Comparison of ENCODE assay signal across 9 mouse cellular contexts in genomic region chr19:16049646-16050045, GRCm38 (mm10).
A peak's percentile ranks its signal among the peaks of the same experiment; 100 is the strongest.
DNase-seq lines count a peak whose midpoint lies in the region; ATAC-seq and TF ChIP-seq lines count a peak whose summit lies in the region.
"Had no signal": no experiment of that assay in that cellular context is flagged by ENCODE, and none has a peak within 500 bp of the region (broad histone marks: within the 10 kb centered on the region; RNA-seq: fewer than 3 reads in every experiment).

No protein-coding gene starts in this region.

- H3K27me3 ChIP-seq in heart, adult 2 months (ENCODE audit: control insufficient read depth, insufficient read depth, low read length): no peaks in the 10 kb centered on the region
- H3K27me3 ChIP-seq in forebrain, postnatal 0 days (ENCODE audit: insufficient read depth, low read length): no peaks in the 10 kb centered on the region
- H3K27me3 ChIP-seq in liver, embryonic 16.5 days (ENCODE audit: control insufficient read depth, insufficient read depth, low read depth, low read length): no peaks in the 10 kb centered on the region

- DNase-seq in heart, adult 2 months: no peak
- DNase-seq in heart, adult 18-20 months: no peak
- DNase-seq in 3T3-L1 (ENCODE audit: low read depth, low spot score): peak; percentile 26
- peak; percentile 18 for DNase-seq in forebrain, postnatal 0 days
- no peak for DNase-seq in B cell, adult 2 months
- DNase-seq in cerebellum, postnatal 14 days: no peak
- no peak for DNase-seq in thymus, postnatal 10 days (ENCODE audit: low spot score in 2 of 2)

- no peak overlapping the region for H3K9ac ChIP-seq in heart, adult 2 months (ENCODE audit: low read depth, low read length)
- H3K9ac ChIP-seq in forebrain, postnatal 0 days: peak overlapping the region; percentile 4; the same call in 1 of the 2 replicates
- H3K9ac ChIP-seq in liver, embryonic 16.5 days (ENCODE audit: low read depth, low read length): no peak overlapping the region

- intact Hi-C loops in heart, adult 2 months (cut with DNase I): loop anchor here (2.0 kb wide), 1 partner anchor 19 kb away; no protein-coding TSS in a partner anchor

- TF ChIP-seq CTCF in heart, adult 2 months (IDR thresholded peaks at IDR 0.05): no peak
- no peak for TF ChIP-seq CTCF in forebrain, postnatal 0 days (IDR thresholded peaks at IDR 0.05; ENCODE audit: low read depth)

- H3K27ac ChIP-seq in heart, adult 2 months: peak overlapping the region; percentile 80
- H3K27ac ChIP-seq in forebrain, postnatal 0 days (ENCODE audit: low read depth, low read length): peak overlapping the region; percentile 69; the same call in 1 of the 2 replicates
- H3K27ac ChIP-seq in liver, embryonic 16.5 days (ENCODE audit: low read length): no peak overlapping the region

- no peaks in the 10 kb centered on the region for H3K79me2 ChIP-seq in heart, adult 2 months (replicated peaks; ENCODE audit: control insufficient read depth, insufficient read depth, low read length)

- H3K4me1 ChIP-seq in heart, adult 2 months (ENCODE audit: control insufficient read depth, insufficient read depth, low read length): peaks cover 4% of the 10 kb centered on the region
- H3K4me1 ChIP-seq in forebrain, postnatal 0 days (ENCODE audit: insufficient read depth): no peaks in the 10 kb centered on the region
- H3K4me1 ChIP-seq in liver, embryonic 16.5 days (ENCODE audit: control insufficient read depth, low read depth, low read length): no peaks in the 10 kb centered on the region

- no peaks in the 10 kb centered on the region for H3K9me3 ChIP-seq in forebrain, postnatal 0 days (ENCODE audit: low read length)
- no peaks in the 10 kb centered on the region for H3K9me3 ChIP-seq in liver, embryonic 16.5 days (replicated peaks; ENCODE audit: control insufficient read depth, low read length)

- no peak for ATAC-seq in forebrain, postnatal 0 days
- ATAC-seq in liver, embryonic 16.5 days (ENCODE audit: low read depth): no peak

- peak overlapping the region; percentile 30 for H3K4me3 ChIP-seq in heart, adult 2 months
- H3K4me3 ChIP-seq in forebrain, postnatal 0 days (ENCODE audit: low read depth, low read length): peak overlapping the region; percentile 40
- no peak overlapping the region for H3K4me3 ChIP-seq in liver, embryonic 16.5 days (ENCODE audit: low read depth, low read length)
- H3K4me3 ChIP-seq: erythroblast, embryonic 14.5 days had no signal

- TF ChIP-seq EP300 in heart, adult 2 months (IDR thresholded peaks at IDR 0.05; ENCODE audit: insufficient read depth, low read depth, low read length): no peak

- H3K36me3 ChIP-seq in heart, adult 2 months (ENCODE audit: control insufficient read depth, insufficient read depth, low read length): no peaks in the 10 kb centered on the region
- H3K36me3 ChIP-seq in forebrain, postnatal 0 days (ENCODE audit: insufficient read depth): no peaks in the 10 kb centered on the region
- no peaks in the 10 kb centered on the region for H3K36me3 ChIP-seq in liver, embryonic 16.5 days (ENCODE audit: control insufficient read depth, insufficient read depth)

- WGBS in heart, adult 2 months: 40% methylated on average over 3 of the region's 3 CpGs
- 2% methylated on average over 3 of the region's 3 CpGs for WGBS in forebrain, postnatal 0 days
- WGBS in liver, embryonic 16.5 days (ENCODE audit: insufficient replicate concordance): 37% methylated on average over 3 of the region's 3 CpGs

- no peak for TF ChIP-seq POLR2A in heart, adult 2 months (IDR thresholded peaks at IDR 0.05; ENCODE audit: insufficient read depth, low read depth, low read length)

- H3K4me2 ChIP-seq in forebrain, postnatal 0 days (ENCODE audit: low read depth): peak overlapping the region; percentile 60
- H3K4me2 ChIP-seq in liver, embryonic 16.5 days (ENCODE audit: low read depth, low read length): peak overlapping the region; percentile 50

Comparison
In these comparisons a context has a peak if more than half of its experiments do, and no peak if none do; other contexts are left out.
1. DNase-seq: peak in 3T3-L1 (single experiment) and forebrain, postnatal 0 days (single experiment); none in heart, adult 2 months (0 of 2), heart, adult 18-20 months (0 of 2), B cell, adult 2 months (0 of 2), cerebellum, postnatal 14 days (0 of 2) and thymus, postnatal 10 days (0 of 2).